Mouse (Mus musculus) neutrophil, adult 83 days (primary cell): ENCODE results near the gene Eapp. TPM values are rescaled to one million over a fixed set of nuclear protein-coding genes. Genes with fewer than 3 reads are reported as not detected.

Experiments used
- total RNA-seq, 2 experiments: library from RNA; stranded (reverse); gene quantifications; one replicate each; pipeline ENCODE4 v1.2.4; 2023

Eapp gene
- 10 to 100 TPM; 26.1 to 30.0 TPM for total RNA-seq

GRCm38 (mm10) chr12:54695511-54696241 is at the start of gene Eapp:
Eapp (minus strand) TSS chr12:54695897.

GRCm38 (mm10) chr12:54656396-54657171 is 39.1 kb downstream of the Eapp start, which contains the start of gene Sptssa:
Sptssa (minus strand) TSS chr12:54656573.

Other genes starting within 250 kb of the Eapp start
- gene Sptssa, start 39.3 kb downstream of the Eapp start, total RNA-seq = 10 to 100 TPM; 31.4 to 37.6 TPM
- 10 to 100 TPM; 61.8 to 71.8 TPM for gene Snx6, start 99.8 kb upstream of the Eapp start, total RNA-seq
- 10 to 100 TPM; 15.8 to 17.6 TPM for gene Cfl2, start 167.0 kb upstream of the Eapp start, total RNA-seq